Mouse (Mus musculus): ENCODE data around the gene Hps3.
"Not testable (repeated sequence)": the region's sequence is repeated elsewhere in the genome, so short reads cannot be mapped to it uniquely, and the experiment has no call there.

The Hps3 gene

DNA sequence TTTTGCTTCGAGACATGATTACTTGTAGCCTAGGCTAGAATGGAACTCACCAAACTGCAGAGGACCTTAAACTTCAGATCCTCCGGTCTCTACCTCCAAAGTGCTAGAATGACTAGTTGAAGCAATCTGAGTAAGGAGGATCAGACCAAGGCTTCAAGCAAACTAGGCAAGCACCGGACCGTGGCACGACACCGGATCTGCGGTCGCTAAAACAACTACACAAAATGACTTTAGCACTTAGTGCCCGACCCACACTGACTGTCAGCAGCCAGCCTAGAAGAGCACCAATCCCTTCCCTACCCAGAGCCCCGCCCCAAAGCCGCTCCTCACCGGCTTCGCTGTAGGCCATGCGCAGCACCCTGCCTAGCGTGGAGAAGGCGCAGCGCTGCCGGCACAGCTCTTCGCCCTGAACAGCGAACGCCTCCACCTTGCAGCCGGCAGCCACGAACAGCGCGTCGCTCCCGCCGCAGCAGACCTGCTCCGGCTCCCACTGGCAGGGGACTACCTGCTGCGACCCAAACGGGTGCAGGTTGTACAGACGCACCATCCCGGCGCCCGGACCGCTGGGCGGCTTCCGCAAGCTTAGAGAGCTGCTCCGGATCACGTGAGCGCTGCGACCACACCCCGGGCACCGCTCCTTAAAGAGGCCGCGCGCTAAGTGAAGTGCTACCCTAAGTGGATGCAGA is at the start of gene Hps3:
Gene Hps3 (minus strand): TSS at position 597 of the 686 bp plus-strand sequence.
- DNase-seq (ENCODE audit: low read depth, low spot score) = peak; percentile 75

DNA sequence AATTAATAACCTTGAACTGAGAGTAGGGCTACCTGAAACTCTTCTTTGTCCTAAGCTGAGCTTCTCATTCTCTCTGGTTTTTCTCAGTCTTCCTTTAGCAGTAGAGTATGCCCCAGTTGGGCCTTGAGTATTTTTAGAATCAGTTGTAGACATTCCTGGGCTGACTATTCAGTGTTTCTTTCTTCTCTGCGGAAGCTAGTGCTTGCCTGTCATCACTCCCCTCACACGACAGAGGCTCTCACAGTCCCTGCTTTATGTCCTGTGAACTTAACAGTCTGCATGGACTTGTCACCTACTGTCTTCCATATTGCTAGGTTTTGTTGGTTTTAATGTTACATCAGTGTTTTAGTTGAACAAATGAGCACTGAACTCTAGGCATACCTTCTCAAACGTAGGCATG is 47.0 kb upstream of the Hps3 start:
- DNase-seq (ENCODE audit: low read depth, low spot score) = no peak

GRCm38 (mm10) chr3:20076145-20077053 is 41.3 kb upstream of the Hps3 start:
- DNase-seq (ENCODE audit: low read depth, low spot score) = no peak

- DNase-seq (ENCODE audit: low read depth, low spot score) = no peak
Observed at GRCm38 (mm10) chr3:20058197-20058541, 23.1 kb upstream of the Hps3 start.

- DNase-seq (ENCODE audit: low read depth, low spot score) = peak; percentile 83
Observed at GRCm38 (mm10) chr3:20057306-20058196, 22.4 kb upstream of the Hps3 start, which contains the start of gene Hltf. TSS of gene Hltf (plus strand) at chr3:20057811.

- DNase-seq (ENCODE audit: low read depth, low spot score) = not testable (repeated sequence)
Observed at GRCm38 (mm10) chr3:20044736-20045135, 9.6 kb upstream of the Hps3 start.

GRCm38 (mm10) chr3:20041461-20041860 is 6.3 kb upstream of the Hps3 start:
- DNase-seq (ENCODE audit: low read depth, low spot score) = not testable (repeated sequence)

DNA sequence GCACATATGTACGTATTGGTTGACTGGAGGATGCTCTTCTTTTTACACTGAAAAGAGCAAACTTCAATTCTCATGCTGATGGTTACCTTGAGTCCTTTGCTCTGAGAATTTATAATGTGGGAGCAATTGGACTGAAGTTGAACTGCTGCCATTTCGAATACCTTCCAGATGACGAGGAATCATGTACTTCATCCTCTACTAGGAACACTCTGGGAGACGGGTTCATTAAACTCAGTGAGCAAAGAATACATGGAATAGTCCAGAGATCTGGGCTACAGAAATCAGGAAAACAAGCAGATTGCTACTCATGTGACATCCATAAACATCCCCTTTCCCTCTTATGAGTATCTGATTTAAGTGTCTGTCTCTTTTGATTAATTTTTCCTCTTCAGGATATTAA is 954 bp upstream of the Hps3 start:
- no peak for DNase-seq (ENCODE audit: low read depth, low spot score)

GRCm38 (mm10) chr3:20033761-20034718 is 1.1 kb downstream of the Hps3 start:
- no peak for DNase-seq (ENCODE audit: low read depth, low spot score)

- DNase-seq (ENCODE audit: low read depth, low spot score) = no peak
Observed at GRCm38 (mm10) chr3:20030807-20031206, 4.3 kb downstream of the Hps3 start.

DNA sequence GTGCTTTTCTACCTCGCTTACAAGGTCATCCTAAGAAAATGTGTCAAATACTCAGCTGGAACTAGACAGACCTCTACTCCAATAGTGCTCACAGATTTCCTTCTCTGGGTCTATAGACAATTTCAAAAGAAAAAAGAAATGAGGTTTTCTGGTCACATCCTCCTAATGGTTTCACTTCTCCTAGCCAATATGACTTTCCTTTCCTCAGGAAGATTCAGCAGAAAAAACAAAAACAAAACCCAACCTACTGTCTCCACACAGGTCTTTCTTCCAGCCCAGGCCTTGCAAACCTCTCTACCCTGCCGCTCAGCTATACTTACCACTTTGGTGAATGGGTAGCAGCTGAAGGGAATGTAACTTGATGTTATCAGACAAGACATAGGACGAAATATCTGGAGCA is 6.5 kb downstream of the Hps3 start:
- DNase-seq (ENCODE audit: low read depth, low spot score) = no peak

- DNase-seq (ENCODE audit: low read depth, low spot score) = no peak
Observed at GRCm38 (mm10) chr3:20027788-20028187, 7.3 kb downstream of the Hps3 start.

- no peak for DNase-seq (ENCODE audit: low read depth, low spot score)
Observed at GRCm38 (mm10) chr3:20026996-20027689, 8.0 kb downstream of the Hps3 start.

- DNase-seq (ENCODE audit: low read depth, low spot score) = no peak
Observed at GRCm38 (mm10) chr3:20026481-20026880, 8.6 kb downstream of the Hps3 start.

GRCm38 (mm10) chr3:20023832-20024231 is 11.3 kb downstream of the Hps3 start:
- no peak for DNase-seq (ENCODE audit: low read depth, low spot score)

DNA sequence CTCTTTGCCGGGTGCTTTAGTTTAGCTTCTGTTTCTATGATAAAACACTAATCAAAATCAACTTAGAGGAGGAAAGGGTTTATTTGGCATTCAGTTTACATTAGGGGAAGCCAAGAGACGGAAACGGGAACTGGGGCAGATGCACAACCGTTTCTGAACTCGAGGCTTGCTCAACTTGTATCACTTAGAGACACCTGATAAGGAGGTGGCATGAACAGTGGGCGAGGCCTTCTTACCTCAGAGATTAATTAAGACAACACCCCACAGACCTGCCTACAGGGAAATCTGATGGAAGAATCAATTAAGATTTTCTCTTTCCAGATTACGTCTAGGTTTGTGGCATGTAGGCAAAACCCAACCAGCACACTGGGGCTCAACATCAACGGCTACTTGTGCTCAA is 17.0 kb downstream of the Hps3 start:
- no peak for DNase-seq (ENCODE audit: low read depth, low spot score)

DNA sequence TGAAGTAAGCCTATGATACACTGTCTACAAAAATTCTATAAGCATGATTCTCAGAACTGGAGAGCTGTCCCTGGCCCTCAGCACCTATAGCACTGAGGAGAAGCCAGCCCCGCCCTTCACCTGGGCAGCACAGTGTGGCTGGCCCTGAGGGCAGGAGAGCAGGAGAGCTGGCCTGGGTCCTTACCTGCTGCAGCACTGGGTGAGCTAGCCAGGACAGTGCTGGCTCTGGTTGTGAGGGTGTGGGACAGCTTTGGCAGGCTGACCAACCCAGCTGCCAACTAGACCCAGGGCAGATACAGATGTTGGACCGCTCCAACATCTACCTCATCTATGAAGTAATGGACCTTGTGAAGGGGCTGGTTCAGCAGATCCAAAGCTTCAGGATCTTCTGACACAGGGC is 20.7 kb downstream of the Hps3 start:
- no peak for DNase-seq (ENCODE audit: low read depth, low spot score)

- not testable (repeated sequence) for DNase-seq (ENCODE audit: low read depth, low spot score)
Observed at GRCm38 (mm10) chr3:20010905-20011304, 24.2 kb downstream of the Hps3 start.

GRCm38 (mm10) chr3:20010464-20010863 is 24.7 kb downstream of the Hps3 start:
- no peak for DNase-seq (ENCODE audit: low read depth, low spot score)

DNA sequence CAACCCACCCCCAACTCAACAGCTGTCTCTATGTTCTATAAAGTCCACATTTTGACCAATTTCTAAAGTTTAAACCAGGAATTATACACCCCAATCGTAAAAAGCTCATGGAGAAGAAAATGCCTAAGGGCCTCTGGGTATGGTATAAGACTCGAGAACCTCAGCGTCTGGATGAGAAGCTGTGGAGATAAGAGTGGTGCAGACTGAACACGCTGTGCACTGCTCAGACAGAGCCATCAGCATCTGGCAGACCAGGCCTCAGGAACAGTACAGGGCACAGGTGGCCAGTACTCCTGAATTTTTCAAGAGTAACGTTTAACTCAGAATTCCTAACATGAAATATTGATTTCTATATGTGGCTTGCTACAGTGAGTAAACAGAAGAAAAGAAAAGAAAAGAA is 27.4 kb downstream of the Hps3 start:
- DNase-seq (ENCODE audit: low read depth, low spot score) = no peak

Data from embryo, embryonic 11.5 days (tissue).